Mouse (Mus musculus): ENCODE results near the gene Mthfr.

DNA sequence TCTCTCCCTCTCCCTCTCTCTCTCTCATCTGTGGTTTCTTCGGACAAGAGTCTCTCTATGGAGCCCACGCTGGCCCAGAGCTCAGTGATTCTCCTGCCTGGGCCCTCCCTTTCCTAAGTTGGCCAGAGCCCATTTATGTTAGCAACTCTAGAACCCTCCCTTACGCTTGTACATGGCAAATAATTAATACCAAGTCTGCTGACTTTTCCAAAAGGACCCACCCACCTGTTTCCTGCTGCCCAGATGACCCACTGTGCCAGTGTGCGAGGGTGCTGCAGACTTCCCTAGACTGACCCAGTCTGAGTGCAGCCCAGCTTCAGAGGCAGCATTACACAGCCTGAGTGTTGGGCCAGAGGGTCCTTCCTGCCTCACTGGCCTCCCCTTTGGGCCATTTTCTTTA lies 26.7 kb upstream of the Mthfr start:
- TF ChIP-seq CTCF (IDR thresholded peaks at IDR 0.05; ENCODE audit: extremely low read depth, insufficient read depth, low read length) (no peak), POLR2A (IDR thresholded peaks at IDR 0.05; ENCODE audit: extremely low read depth, insufficient read depth, low read length) (no peak)

Measured in cortical plate, adult 2 months (tissue).